Mouse (Mus musculus) erythroblast, adult 5-6 weeks (primary cell): Measurements from ENCODE around the gene Foxe1. TPM values are rescaled to one million over a fixed set of nuclear protein-coding genes. Genes with fewer than 3 reads are reported as not detected.

Experiments
- ATAC-seq: replicated peaks from 2 replicates; pipeline ENCODE4 v1.8.0; 2016; ENCODE audit warnings: moderate number of reproducible peaks, mild to moderate bottlenecking, moderate TSS enrichment, inconsistent platforms; ENCODE audit not compliant: poor library complexity, low FRiP score, severe bottlenecking
- total RNA-seq, 2 experiments: library from RNA; stranded (forward) in 1 of 2; stranded (reverse) in 1 of 2; fragments of 150-400 nt in 1 of 2; fragments of 200-764, 138-1000 nt in 1 of 2; gene quantifications; 2 replicates each; pipeline versions ENCODE4 v1.2.3 to v1.2.4; 2015 to 2017; ENCODE audit warnings: low replicate concordance in 2 of 2

Foxe1 gene
- total RNA-seq, 2 experiments from 2014 or later = not detected

DNA sequence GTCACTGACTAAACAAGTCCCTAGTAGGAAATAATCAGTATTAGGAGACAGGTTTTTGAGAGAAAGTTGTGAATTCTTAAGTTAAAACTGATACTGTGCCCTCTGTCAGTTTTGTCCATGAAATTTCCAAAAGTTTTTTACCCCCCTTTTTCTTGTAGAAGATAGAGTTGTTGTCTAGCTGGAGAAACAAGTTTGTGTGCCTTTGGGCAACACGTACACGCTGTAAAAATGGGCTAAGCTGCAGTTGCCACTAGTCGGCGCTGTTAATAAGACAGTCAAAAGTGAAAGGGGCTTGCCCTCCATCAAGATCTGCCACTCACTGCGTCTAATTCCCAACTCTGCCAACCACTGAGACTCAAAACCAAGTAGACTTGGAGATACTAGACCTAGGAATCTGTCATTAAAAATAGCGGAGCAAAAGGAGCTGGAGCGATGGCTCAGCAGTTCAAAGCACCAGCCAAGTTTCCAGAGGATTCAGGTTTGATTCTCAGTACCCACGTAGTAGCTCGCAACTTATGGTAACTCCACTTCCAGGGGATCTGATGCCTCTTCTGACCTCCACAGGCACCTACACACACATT is 47.1 kb downstream of the Foxe1 start:
- peak; percentile 59 for ATAC-seq

- ATAC-seq = no peak
These were observed 51.0 kb downstream of the Foxe1 start for GRCm38 (mm10) chr4:46394388-46394787.

GRCm38 (mm10) chr4:46395736-46396135 is 52.3 kb downstream of the Foxe1 start:
- ATAC-seq = peak; percentile 88

Other genes starting within 250 kb of the Foxe1 start
- 11.9 and 23.0 TPM in 2 replicates for gene Ncbp1, start 205.0 kb upstream of the Foxe1 start, total RNA-seq (2015; ENCODE audit: low replicate concordance)
- 21.2 and 28.8 TPM in 2 replicates for gene Ncbp1, start 205.0 kb upstream of the Foxe1 start, total RNA-seq (2017; ENCODE audit: low replicate concordance)
- gene Tstd2, start 204.9 kb upstream of the Foxe1 start, total RNA-seq (2015; ENCODE audit: low replicate concordance) = 2.1 and 6.1 TPM in 2 replicates
- gene Tstd2, start 204.9 kb upstream of the Foxe1 start, total RNA-seq (2017; ENCODE audit: low replicate concordance) = 5.0 and 9.8 TPM in 2 replicates
- gene Xpa, start 147.3 kb upstream of the Foxe1 start, total RNA-seq (2015; ENCODE audit: low replicate concordance) = 25.5 and 54.0 TPM in 2 replicates
- gene Xpa, start 147.3 kb upstream of the Foxe1 start, total RNA-seq (2017; ENCODE audit: low replicate concordance) = 88.6 and 102 TPM in 2 replicates
- 39.8 and 54.5 TPM in 2 replicates for gene Trmo, start 45.8 kb downstream of the Foxe1 start, total RNA-seq (2015; ENCODE audit: low replicate concordance)
- 64.6 and 70.5 TPM in 2 replicates for gene Trmo, start 45.8 kb downstream of the Foxe1 start, total RNA-seq (2017; ENCODE audit: low replicate concordance)
- 294 and 312 TPM in 2 replicates for gene Hemgn, start 69.9 kb downstream of the Foxe1 start, total RNA-seq (2015; ENCODE audit: low replicate concordance)
- gene Hemgn, start 69.9 kb downstream of the Foxe1 start, total RNA-seq (2017; ENCODE audit: low replicate concordance) = 420 and 452 TPM in 2 replicates
- gene Anp32b, start 107.3 kb downstream of the Foxe1 start, total RNA-seq (2015; ENCODE audit: low replicate concordance) = 423 and 438 TPM in 2 replicates
- gene Anp32b, start 107.3 kb downstream of the Foxe1 start, total RNA-seq (2017; ENCODE audit: low replicate concordance) = 88.0 and 170 TPM in 2 replicates
- 17.3 and 25.7 TPM in 2 replicates for gene Nans, start 145.6 kb downstream of the Foxe1 start, total RNA-seq (2015; ENCODE audit: low replicate concordance)
- 13.1 and 16.7 TPM in 2 replicates for gene Nans, start 145.6 kb downstream of the Foxe1 start, total RNA-seq (2017; ENCODE audit: low replicate concordance)
- gene Trim14, start 192.5 kb downstream of the Foxe1 start, total RNA-seq (2015; ENCODE audit: low replicate concordance) = 1.0 and 16.5 TPM in 2 replicates
- 3.8 and 6.5 TPM in 2 replicates for gene Trim14, start 192.5 kb downstream of the Foxe1 start, total RNA-seq (2017; ENCODE audit: low replicate concordance)